ENCODE assay signal across 8 mouse cellular contexts in genomic region chr2:32363376-32364106, GRCm38 (mm10). TPM values are rescaled to one million over a fixed set of nuclear protein-coding genes. Genes with fewer than 3 reads are reported as not detected.
DNase-seq lines count a peak whose midpoint lies in the region; ATAC-seq and TF ChIP-seq lines count a peak whose summit lies in the region.

No protein-coding gene starts in this region.

- 11% methylated on average over 19 of the region's 19 CpGs for WGBS in hindbrain, embryonic 11.5 days
- 9% methylated on average over 19 of the region's 19 CpGs for whole genome bisulfite sequencing in liver, embryonic 14.5 days (ENCODE audit: insufficient replicate concordance)
- 11% methylated on average over 19 of the region's 19 CpGs for WGBS in neural tube, embryonic 12.5 days

- H3K4me2 ChIP-seq in hindbrain, embryonic 11.5 days (replicated peaks; ENCODE audit: low read depth, low read length), result peak overlapping the region; percentile 87
- H3K4me2 ChIP-seq in liver, embryonic 14.5 days (ENCODE audit: low read depth), result peak overlapping the region; percentile 98
- H3K4me2 ChIP-seq in neural tube, embryonic 12.5 days (replicated peaks), result peak overlapping the region; percentile 93

- DNase-seq in testis, postnatal 10 days (ENCODE audit: low spot score), result no peak
- peak; percentile 56 for DNase-seq in embryo, embryonic 10.5 days (ENCODE audit: low spot score)
- no peak for DNase-seq in hindbrain, embryonic 11.5 days (ENCODE audit: low spot score)
- DNase-seq in liver, embryonic 14.5 days (ENCODE audit: low read depth in 3 of 3, low spot score in 3 of 3), result peak; percentile 45 to 62 (median 58)
- DNase-seq in frontal cortex, adult 2 months (ENCODE audit: extremely low spot score in 1 of 2, low spot score in 1 of 2), result no peak
- DNase-seq in adrenal gland, adult 8-10 months, result no peak

- TF ChIP-seq CTCF in testis, adult 2 months (IDR thresholded peaks at IDR 0.05; ENCODE audit: control insufficient read depth, insufficient read depth, insufficient replicate concordance, low read depth, low read length), result no peak
- no peak for TF ChIP-seq CTCF in liver, embryonic 14.5 days (IDR thresholded peaks at IDR 0.05; ENCODE audit: low read depth)

- H3K36me3 ChIP-seq in testis, adult 2 months (ENCODE audit: control insufficient read depth, insufficient read depth, low read length), result peaks cover 3% of the 10 kb centered on the region; the same call in 1 of the 2 replicates
- H3K36me3 ChIP-seq in hindbrain, embryonic 11.5 days (ENCODE audit: control insufficient read depth, insufficient read depth, low read length), result peaks cover 7% of the 10 kb centered on the region
- peaks cover 7% of the 10 kb centered on the region for H3K36me3 ChIP-seq in liver, embryonic 14.5 days (replicated peaks; ENCODE audit: control insufficient read depth, insufficient read depth, low read depth)
- H3K36me3 ChIP-seq in neural tube, embryonic 12.5 days, result peaks cover 28% of the 10 kb centered on the region

- no peaks in the 10 kb centered on the region for H3K9me3 ChIP-seq in hindbrain, embryonic 11.5 days (ENCODE audit: control insufficient read depth, low read length)
- no peaks in the 10 kb centered on the region for H3K9me3 ChIP-seq in liver, embryonic 14.5 days (ENCODE audit: control insufficient read depth, low read length)
- no peaks in the 10 kb centered on the region for H3K9me3 ChIP-seq in neural tube, embryonic 12.5 days

- peak; percentile 33 for ATAC-seq in hindbrain, embryonic 11.5 days (ENCODE audit: low FRiP score)
- peak; percentile 56 for ATAC-seq in liver, embryonic 14.5 days (ENCODE audit: insufficient read depth)
- ATAC-seq in neural tube, embryonic 12.5 days (ENCODE audit: low FRiP score, low read depth), result peak; percentile 17; the same call in 1 of the 2 replicates

- no peaks in the 10 kb centered on the region for H3K27me3 ChIP-seq in testis, adult 2 months (ENCODE audit: control insufficient read depth, insufficient read depth, low read length)
- H3K27me3 ChIP-seq in hindbrain, embryonic 11.5 days (ENCODE audit: control insufficient read depth, insufficient read depth, low read length), result peaks cover 4% of the 10 kb centered on the region
- H3K27me3 ChIP-seq in liver, embryonic 14.5 days (ENCODE audit: control insufficient read depth, insufficient read depth, low read length), result no peaks in the 10 kb centered on the region
- H3K27me3 ChIP-seq in neural tube, embryonic 12.5 days (replicated peaks), result peaks cover 5% of the 10 kb centered on the region; the same call in 1 of the 2 replicates

- TF ChIP-seq POLR2A in testis, adult 2 months (IDR thresholded peaks at IDR 0.05; ENCODE audit: control insufficient read depth, low read depth, low read length), result no peak

- no peak for TF ChIP-seq EP300 in liver, embryonic 14.5 days (IDR thresholded peaks at IDR 0.05; ENCODE audit: low read depth)

- H3K4me3 ChIP-seq in testis, adult 2 months (ENCODE audit: control insufficient read depth, low read depth, low read length), result peak overlapping the region; percentile 98
- peak overlapping the region; percentile 85 for H3K4me3 ChIP-seq in hindbrain, embryonic 11.5 days (ENCODE audit: low read depth, low read length)
- H3K4me3 ChIP-seq in liver, embryonic 14.5 days (ENCODE audit: insufficient read depth in 1 of 2, low read depth in 2 of 2, low read length in 2 of 2), result peak overlapping the region; percentile 74 to 84
- H3K4me3 ChIP-seq in neural tube, embryonic 12.5 days, result peak overlapping the region; percentile 73

- peak overlapping the region; percentile 85 for H3K9ac ChIP-seq in hindbrain, embryonic 11.5 days (ENCODE audit: low read depth, low read length)
- H3K9ac ChIP-seq in liver, embryonic 14.5 days (replicated peaks), result peak overlapping the region; percentile 83
- peak overlapping the region; percentile 75 for H3K9ac ChIP-seq in neural tube, embryonic 12.5 days

- peak overlapping the region; percentile 63 for H3K27ac ChIP-seq in testis, adult 2 months (ENCODE audit: control insufficient read depth, insufficient read depth, low read depth, low read length)
- peak overlapping the region; percentile 56 for H3K27ac ChIP-seq in hindbrain, embryonic 11.5 days (ENCODE audit: low read depth, low read length)
- peak overlapping the region; percentile 76 for H3K27ac ChIP-seq in liver, embryonic 14.5 days
- H3K27ac ChIP-seq in neural tube, embryonic 12.5 days, result peak overlapping the region; percentile 42

- H3K4me1 ChIP-seq in testis, adult 2 months (ENCODE audit: control insufficient read depth, insufficient read depth, low read length), result peaks cover 22% of the 10 kb centered on the region
- H3K4me1 ChIP-seq in hindbrain, embryonic 11.5 days (replicated peaks; ENCODE audit: control insufficient read depth, insufficient read depth, low read length), result peaks cover 4% of the 10 kb centered on the region; the same call in 1 of the 2 replicates
- peaks cover 14 to 15% of the 10 kb centered on the region in 2 experiments for H3K4me1 ChIP-seq in liver, embryonic 14.5 days (replicated peaks; ENCODE audit: control insufficient read depth in 2 of 2, insufficient read depth in 2 of 2, low read length in 1 of 2)
- peaks cover 16% of the 10 kb centered on the region for H3K4me1 ChIP-seq in neural tube, embryonic 12.5 days

RNA-seq across cellular contexts. Expression of gene Dnm1, which starts 10.4 kb away (rescaled TPM):
- polyA plus RNA-seq in testis, adult 2 months (2012; rRNA removed), result 36.3 and 39.4 TPM in 2 replicates
- 17.4 and 22.6 TPM in 2 replicates for polyA plus RNA-seq in hindbrain, embryonic 11.5 days (2014; fragmentation: Nextera tagmentation; extraction: Ambion mirVana)
- polyA plus RNA-seq in liver, embryonic 14.5 days (2012; rRNA removed), result 2.9 and 4.0 TPM in 2 replicates
- 0.43 and 0.56 TPM in 2 replicates for polyA plus RNA-seq in liver, embryonic 14.5 days (2014; fragmentation: Nextera tagmentation; extraction: Ambion mirVana)
- 35.4 and 41.1 TPM in 2 replicates for polyA plus RNA-seq in neural tube, embryonic 12.5 days (2016; fragmentation: Nextera tagmentation; extraction: Ambion mirVana)
- polyA plus RNA-seq in frontal cortex, adult 2 months (2012; rRNA removed), result 1,288 and 1,302 TPM in 2 replicates
- total RNA-seq in adrenal gland, adult 8-10 months (2022), result 10 to 100 TPM; 23.2 to 50.0 (median 34.4) TPM

RNA-seq across cellular contexts. Expression of gene Ciz1, which starts 11.4 kb away (rescaled TPM):
- 255 and 278 TPM in 2 replicates for polyA plus RNA-seq in testis, adult 2 months (2012; rRNA removed)
- polyA plus RNA-seq in hindbrain, embryonic 11.5 days (2014; fragmentation: Nextera tagmentation; extraction: Ambion mirVana), result 42.4 and 49.0 TPM in 2 replicates
- 40.3 and 43.3 TPM in 2 replicates for polyA plus RNA-seq in liver, embryonic 14.5 days (2012; rRNA removed)
- 13.1 and 13.9 TPM in 2 replicates for polyA plus RNA-seq in liver, embryonic 14.5 days (2014; fragmentation: Nextera tagmentation; extraction: Ambion mirVana)
- 55.8 and 57.6 TPM in 2 replicates for polyA plus RNA-seq in neural tube, embryonic 12.5 days (2016; fragmentation: Nextera tagmentation; extraction: Ambion mirVana)
- 164 and 170 TPM in 2 replicates for polyA plus RNA-seq in frontal cortex, adult 2 months (2012; rRNA removed)
- 100 to 1,000 TPM in 1 of 4 experiments, 10 to 100 TPM in 3; 71.6 to 115 (median 85.4) TPM for total RNA-seq in adrenal gland, adult 8-10 months (2022)

RNA-seq across cellular contexts. Expression of gene 1110008P14Rik, which starts 18.2 kb away (rescaled TPM):
- 92.9 and 102 TPM in 2 replicates for polyA plus RNA-seq in testis, adult 2 months (2012; rRNA removed)
- 62.1 and 62.7 TPM in 2 replicates for polyA plus RNA-seq in hindbrain, embryonic 11.5 days (2014; fragmentation: Nextera tagmentation; extraction: Ambion mirVana)
- 32.6 and 39.6 TPM in 2 replicates for polyA plus RNA-seq in liver, embryonic 14.5 days (2012; rRNA removed)
- 38.7 and 40.8 TPM in 2 replicates for polyA plus RNA-seq in liver, embryonic 14.5 days (2014; fragmentation: Nextera tagmentation; extraction: Ambion mirVana)
- polyA plus RNA-seq in neural tube, embryonic 12.5 days (2016; fragmentation: Nextera tagmentation; extraction: Ambion mirVana), result 86.4 and 87.9 TPM in 2 replicates
- 396 and 571 TPM in 2 replicates for polyA plus RNA-seq in frontal cortex, adult 2 months (2012; rRNA removed)
- total RNA-seq in adrenal gland, adult 8-10 months (2022), result 100 to 1,000 TPM; 120 to 179 (median 148) TPM

RNA-seq across cellular contexts. Expression of gene Lcn2, which starts 24.5 kb away (rescaled TPM):
- 197 and 328 TPM in 2 replicates for polyA plus RNA-seq in testis, adult 2 months (2012; rRNA removed)
- polyA plus RNA-seq in hindbrain, embryonic 11.5 days (2014; fragmentation: Nextera tagmentation; extraction: Ambion mirVana), result 0.19 TPM in 1 of 2 replicates, not detected in the other
- polyA plus RNA-seq in liver, embryonic 14.5 days (2012; rRNA removed), result 29.8 and 30.2 TPM in 2 replicates
- 41.1 and 65.1 TPM in 2 replicates for polyA plus RNA-seq in liver, embryonic 14.5 days (2014; fragmentation: Nextera tagmentation; extraction: Ambion mirVana)
- 0.68 and 1.1 TPM in 2 replicates for polyA plus RNA-seq in neural tube, embryonic 12.5 days (2016; fragmentation: Nextera tagmentation; extraction: Ambion mirVana)
- 0.18 and 0.80 TPM in 2 replicates for polyA plus RNA-seq in frontal cortex, adult 2 months (2012; rRNA removed)
- total RNA-seq in adrenal gland, adult 8-10 months (2022), result 1 to 10 TPM in 2 of 4 experiments, under 1 TPM in 2; 0.32 to 3.7 (median 1.3) TPM

RNA-seq across cellular contexts. Expression of gene Ptges2, which starts 32.2 kb away (rescaled TPM):
- polyA plus RNA-seq in testis, adult 2 months (2012; rRNA removed), result 7.5 and 7.6 TPM in 2 replicates
- polyA plus RNA-seq in hindbrain, embryonic 11.5 days (2014; fragmentation: Nextera tagmentation; extraction: Ambion mirVana), result 30.2 and 30.8 TPM in 2 replicates
- polyA plus RNA-seq in liver, embryonic 14.5 days (2012; rRNA removed), result 7.9 and 11.6 TPM in 2 replicates
- polyA plus RNA-seq in liver, embryonic 14.5 days (2014; fragmentation: Nextera tagmentation; extraction: Ambion mirVana), result 11.4 and 14.0 TPM in 2 replicates
- polyA plus RNA-seq in neural tube, embryonic 12.5 days (2016; fragmentation: Nextera tagmentation; extraction: Ambion mirVana), result 35.8 and 40.5 TPM in 2 replicates
- 53.2 and 59.4 TPM in 2 replicates for polyA plus RNA-seq in frontal cortex, adult 2 months (2012; rRNA removed)
- total RNA-seq in adrenal gland, adult 8-10 months (2022), result 10 to 100 TPM; 42.2 to 52.5 (median 51.1) TPM

Comparison
In these comparisons a context has a peak if more than half of its experiments do, and no peak if none do; other contexts are left out.
1. DNase-seq: peak in embryo, embryonic 10.5 days (single experiment) and liver, embryonic 14.5 days (3 of 3); none in testis, postnatal 10 days (single experiment), hindbrain, embryonic 11.5 days (single experiment), frontal cortex, adult 2 months (0 of 2) and adrenal gland, adult 8-10 months (single experiment).
2. RNA of gene Dnm1, which starts 10.4 kb away (polyA plus RNA-seq): 1,288 to 1,302 TPM in frontal cortex, adult 2 months; 35.4 to 41.1 TPM in neural tube, embryonic 12.5 days, 36.3 to 39.4 TPM in testis, adult 2 months, 17.4 to 22.6 TPM in hindbrain, embryonic 11.5 days and 0.43 to 4.0 TPM in liver, embryonic 14.5 days; every median in the first group is over 10 times any median in the second.
3. Peak in every context shown above with its lines, with median percentiles within 50 percentile points of each other: H3K27ac ChIP-seq, H3K4me3 ChIP-seq, ATAC-seq, H3K4me2 ChIP-seq and H3K9ac ChIP-seq.